Mouse (Mus musculus) regulatory T cell (primary cell): ENCODE measurements around the gene Tmem8.

Experiments
- in situ Hi-C: fragments of 300-600 bp; cut with MboI, MseI; formaldehyde crosslinking; loops from one replicate; pipeline ENCODE4 v1.15.1; 2025; ENCODE audit warnings: high pct_unique_total_duplicates

Tmem8 gene

DNA sequence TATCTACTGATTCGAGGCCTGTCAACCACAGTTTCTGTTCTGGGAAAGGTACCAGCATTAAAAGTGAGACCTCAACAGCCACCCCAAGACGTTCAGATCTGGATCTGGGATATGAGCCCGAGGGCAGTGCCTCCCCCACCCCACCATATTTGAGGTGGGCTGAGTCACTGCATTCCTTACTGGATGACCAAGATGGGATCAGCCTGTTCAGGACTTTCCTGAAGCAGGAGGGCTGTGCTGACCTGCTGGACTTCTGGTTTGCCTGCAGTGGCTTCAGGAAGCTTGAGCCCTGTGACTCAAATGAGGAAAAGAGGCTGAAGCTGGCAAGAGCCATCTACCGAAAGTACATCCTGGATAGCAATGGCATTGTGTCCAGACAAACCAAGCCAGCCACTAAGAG is 29.7 kb downstream of the Tmem8 start:
- in situ Hi-C loops = no loop called here

DNA sequence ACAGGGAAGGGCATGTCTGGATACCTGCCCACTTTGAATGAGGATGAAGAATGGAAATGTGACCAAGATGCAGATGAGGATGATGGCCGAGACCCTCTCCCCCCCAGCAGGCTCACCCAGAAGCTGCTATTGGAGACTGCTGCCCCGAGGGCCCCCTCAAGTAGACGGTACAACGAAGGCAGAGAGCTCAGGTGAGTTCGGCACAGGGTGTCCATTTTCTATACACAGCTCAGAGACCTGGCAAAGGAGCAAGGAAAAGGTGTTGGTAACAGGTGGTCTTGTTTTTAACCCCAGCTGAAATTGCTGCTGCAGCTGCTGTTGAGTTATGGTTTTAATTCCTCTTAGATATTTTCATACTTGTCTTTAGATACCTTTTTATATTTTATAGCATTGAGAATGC is 30.3 kb downstream of the Tmem8 start:
- in situ Hi-C loops = no loop called here

DNA sequence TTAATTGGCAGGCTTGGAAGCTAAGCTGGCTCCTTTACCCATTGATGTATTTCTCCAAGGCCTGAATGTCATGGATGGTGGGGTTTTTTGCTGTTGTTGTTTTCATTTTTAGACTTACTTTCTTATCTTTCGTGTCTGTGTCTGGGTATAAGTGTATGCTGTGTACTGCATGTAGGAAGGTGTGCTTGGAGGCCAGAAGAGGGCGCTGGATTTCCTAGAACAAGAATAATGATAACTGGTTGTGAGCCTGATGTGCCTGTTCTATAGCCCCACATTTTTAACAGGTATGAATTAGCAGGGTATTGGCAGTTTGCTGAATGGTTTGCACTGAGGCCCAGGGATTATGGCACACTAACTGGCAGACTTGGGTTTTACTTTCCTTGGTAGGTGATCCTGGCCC is 36.0 kb downstream of the Tmem8 start:
- in situ Hi-C loops = no loop called here

- in situ Hi-C loops = no loop called here
Measured at GRCm38 (mm10) chr17:26151886-26152630, 39.0 kb downstream of the Tmem8 start.

DNA sequence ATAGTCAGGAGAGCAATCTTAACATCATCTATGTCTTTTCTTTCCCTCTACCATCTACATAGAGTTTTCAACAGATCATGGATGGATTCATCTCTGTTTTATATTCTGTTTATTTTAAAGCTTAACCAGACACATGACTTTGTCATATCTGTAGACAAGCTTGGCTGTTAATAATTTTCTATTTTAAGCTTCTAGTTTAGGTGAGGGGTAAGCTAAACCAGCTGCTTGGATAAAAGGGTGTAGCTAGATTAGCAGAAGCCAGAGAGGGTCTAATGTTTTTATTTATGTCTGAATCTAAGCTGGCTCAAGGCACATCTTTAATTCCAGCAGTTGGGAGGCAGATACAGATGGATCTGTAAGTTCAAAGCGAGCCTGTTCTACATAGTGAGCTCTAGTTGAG is 49.6 kb downstream of the Tmem8 start:
- in situ Hi-C loops = no loop called here

GRCm38 (mm10) chr17:26168039-26168438 is 54.9 kb downstream of the Tmem8 start:
- in situ Hi-C loops = no loop called here
